Mouse (Mus musculus): ENCODE measurements at regions not wholly inside any gene's neighbourhood (a gene's known extent, or its start where the extent isn't known, plus 50 kb on each side); places are given as distances from the start of the nearest gene placed in this dataset.

GRCm38 (mm10) chr2:30707099-30708000, 96.1 kb downstream of the 1700001O22Rik start:
- WGBS: 2% methylated on average over 44 of the region's 44 CpGs
- Histone ChIP-seq H3K9ac (peak overlapping the region; percentile 75), H3K27ac (peak overlapping the region; percentile 100), H3K4me3 (peak overlapping the region; percentile 35), H3K4me2 (replicated peaks) (peak overlapping the region; percentile 71), H3K4me1 (peaks cover 47% of the 10 kb centered on the region), H3K36me3 (no peaks in the 10 kb centered on the region), H3K9me3 (no peaks in the 10 kb centered on the region), H3K27me3 (no peaks in the 10 kb centered on the region)
- peak; percentile 4; the same call in 1 of the 2 replicates for ATAC-seq (ENCODE audit: insufficient number of reproducible peaks, insufficient read depth, low FRiP score, low TSS enrichment)

GRCm38 (mm10) chr2:30706036-30706435, 97.4 kb downstream of the 1700001O22Rik start:
- no peak for ATAC-seq (ENCODE audit: insufficient number of reproducible peaks, insufficient read depth, low FRiP score, low TSS enrichment)
- Histone ChIP-seq H3K36me3 (no peaks in the 10 kb centered on the region), H3K27me3 (no peaks in the 10 kb centered on the region), H3K4me1 (peaks cover 37% of the 10 kb centered on the region), H3K9me3 (no peaks in the 10 kb centered on the region), H3K27ac (peak overlapping the region; percentile 100; the same call in 1 of the 2 replicates), H3K4me3 (no peak overlapping the region), H3K4me2 (replicated peaks) (no peak overlapping the region), H3K9ac (no peak overlapping the region)
- WGBS: 70% methylated on average over 5 of the region's 5 CpGs

GRCm38 (mm10) chr2:30703308-30703707, 100.2 kb downstream of the 1700001O22Rik start:
- 100% methylated on average over 1 of the region's 1 CpGs for WGBS
- peaks cover 26% of the 10 kb centered on the region for H3K4me1 ChIP-seq
- H3K36me3 ChIP-seq: no peaks in the 10 kb centered on the region
- H3K27me3 ChIP-seq: no peaks in the 10 kb centered on the region
- no peak overlapping the region for H3K27ac ChIP-seq
- H3K9me3 ChIP-seq: no peaks in the 10 kb centered on the region
- H3K9ac ChIP-seq: no peak overlapping the region
- H3K4me2 ChIP-seq (replicated peaks): no peak overlapping the region
- no peak for ATAC-seq (ENCODE audit: insufficient number of reproducible peaks, insufficient read depth, low FRiP score, low TSS enrichment)
- H3K4me3 ChIP-seq: no peak overlapping the region

- Histone ChIP-seq H3K4me3 (no peak overlapping the region), H3K4me2 (replicated peaks) (no peak overlapping the region), H3K9me3 (no peaks in the 10 kb centered on the region), H3K4me1 (peaks cover 23% of the 10 kb centered on the region), H3K9ac (no peak overlapping the region), H3K27ac (peak overlapping the region; percentile 81), H3K27me3 (no peaks in the 10 kb centered on the region), H3K36me3 (no peaks in the 10 kb centered on the region)
- WGBS: 31% methylated on average over 7 of the region's 7 CpGs
- no peak for ATAC-seq (ENCODE audit: insufficient number of reproducible peaks, insufficient read depth, low FRiP score, low TSS enrichment)
These were observed 100.8 kb downstream of the 1700001O22Rik start for GRCm38 (mm10) chr2:30702711-30703110.

GRCm38 (mm10) chr2:30700890-30701289, 102.6 kb downstream of the 1700001O22Rik start:
- no peaks in the 10 kb centered on the region for H3K9me3 ChIP-seq
- no peak overlapping the region for H3K27ac ChIP-seq
- no peak overlapping the region for H3K4me3 ChIP-seq
- ATAC-seq (ENCODE audit: insufficient number of reproducible peaks, insufficient read depth, low FRiP score, low TSS enrichment): no peak
- WGBS: 93% methylated on average over 2 of the region's 2 CpGs
- no peak overlapping the region for H3K4me2 ChIP-seq (replicated peaks)
- peaks cover 18% of the 10 kb centered on the region for H3K4me1 ChIP-seq
- no peak overlapping the region for H3K9ac ChIP-seq
- H3K36me3 ChIP-seq: no peaks in the 10 kb centered on the region
- H3K27me3 ChIP-seq: no peaks in the 10 kb centered on the region

- ATAC-seq (ENCODE audit: insufficient number of reproducible peaks, insufficient read depth, low FRiP score, low TSS enrichment): no peak
- WGBS: 93% methylated on average over 1 of the region's 1 CpGs
- Histone ChIP-seq H3K9ac (no peak overlapping the region), H3K27ac (peak overlapping the region; percentile 61; the same call in 1 of the 2 replicates), H3K4me3 (no peak overlapping the region), H3K4me2 (replicated peaks) (no peak overlapping the region), H3K9me3 (no peaks in the 10 kb centered on the region), H3K4me1 (peaks cover 23% of the 10 kb centered on the region), H3K27me3 (no peaks in the 10 kb centered on the region), H3K36me3 (no peaks in the 10 kb centered on the region)
These were observed 103.0 kb downstream of the 1700001O22Rik start for GRCm38 (mm10) chr2:30700471-30700870.

GRCm38 (mm10) chr2:30699797-30700454, 103.5 kb downstream of the 1700001O22Rik start:
- no peak overlapping the region for H3K4me3 ChIP-seq
- ATAC-seq (ENCODE audit: insufficient number of reproducible peaks, insufficient read depth, low FRiP score, low TSS enrichment): peak; percentile 43
- H3K9ac ChIP-seq: no peak overlapping the region
- no peaks in the 10 kb centered on the region for H3K36me3 ChIP-seq
- peaks cover 26% of the 10 kb centered on the region for H3K4me1 ChIP-seq
- 34% methylated on average over 6 of the region's 6 CpGs for WGBS
- no peaks in the 10 kb centered on the region for H3K27me3 ChIP-seq
- no peaks in the 10 kb centered on the region for H3K9me3 ChIP-seq
- H3K4me2 ChIP-seq (replicated peaks): no peak overlapping the region
- H3K27ac ChIP-seq: peak overlapping the region; percentile 61

- peaks cover 32% of the 10 kb centered on the region for H3K4me1 ChIP-seq
- no peak for ATAC-seq (ENCODE audit: insufficient number of reproducible peaks, insufficient read depth, low FRiP score, low TSS enrichment)
- 73% methylated on average over 6 of the region's 6 CpGs for WGBS
- H3K9me3 ChIP-seq: no peaks in the 10 kb centered on the region
- no peaks in the 10 kb centered on the region for H3K27me3 ChIP-seq
- no peak overlapping the region for H3K4me2 ChIP-seq (replicated peaks)
- no peaks in the 10 kb centered on the region for H3K36me3 ChIP-seq
- H3K27ac ChIP-seq: peak overlapping the region; percentile 46; the same call in 1 of the 2 replicates
- no peak overlapping the region for H3K9ac ChIP-seq
- no peak overlapping the region for H3K4me3 ChIP-seq
These were observed 104.1 kb downstream of the Cstad start for GRCm38 (mm10) chr2:30698758-30699535.

- Histone ChIP-seq H3K9ac (no peak overlapping the region), H3K36me3 (no peaks in the 10 kb centered on the region), H3K27me3 (no peaks in the 10 kb centered on the region), H3K4me1 (peaks cover 41% of the 10 kb centered on the region), H3K4me3 (no peak overlapping the region), H3K4me2 (replicated peaks) (no peak overlapping the region), H3K9me3 (no peaks in the 10 kb centered on the region), H3K27ac (peak overlapping the region; percentile 24; the same call in 1 of the 2 replicates)
- ATAC-seq (ENCODE audit: insufficient number of reproducible peaks, insufficient read depth, low FRiP score, low TSS enrichment): no peak
- WGBS: 65% methylated on average over 2 of the region's 2 CpGs
These were observed 103.0 kb downstream of the Cstad start for GRCm38 (mm10) chr2:30697851-30698250.

GRCm38 (mm10) chr2:30695771-30696456, 101.1 kb downstream of the Cstad start:
- Histone ChIP-seq H3K36me3 (no peaks in the 10 kb centered on the region), H3K27me3 (no peaks in the 10 kb centered on the region), H3K9me3 (no peaks in the 10 kb centered on the region), H3K4me2 (replicated peaks) (no peak overlapping the region), H3K4me1 (peaks cover 56% of the 10 kb centered on the region), H3K27ac (peak overlapping the region; percentile 99), H3K4me3 (no peak overlapping the region), H3K9ac (0 out of 2 replicates have a peak overlapping the region, but pooled peaks have one; percentile 5)
- WGBS: 50% methylated on average over 11 of the region's 11 CpGs
- no peak for ATAC-seq (ENCODE audit: insufficient number of reproducible peaks, insufficient read depth, low FRiP score, low TSS enrichment)

GRCm38 (mm10) chr2:30695041-30695440, 100.2 kb downstream of the Cstad start:
- Histone ChIP-seq H3K36me3 (no peaks in the 10 kb centered on the region), H3K4me1 (peaks cover 55% of the 10 kb centered on the region), H3K27me3 (no peaks in the 10 kb centered on the region), H3K9ac (no peak overlapping the region), H3K4me2 (replicated peaks) (no peak overlapping the region), H3K27ac (peak overlapping the region; percentile 99), H3K4me3 (no peak overlapping the region), H3K9me3 (no peaks in the 10 kb centered on the region)
- 88% methylated on average over 1 of the region's 1 CpGs for WGBS
- no peak for ATAC-seq (ENCODE audit: insufficient number of reproducible peaks, insufficient read depth, low FRiP score, low TSS enrichment)

Measured in embryonic facial prominence, embryonic 12.5 days (tissue).